Mouse (Mus musculus): ENCODE measurements at regions not wholly inside any gene's neighbourhood (a gene's known extent, or its start where the extent isn't known, plus 50 kb on each side); places are given as distances from the start of the nearest gene placed in this dataset.

GRCm38 (mm10) chrX:44228847-44229246 lies 139.3 kb downstream of the Dcaf12l2 start:
- DNase-seq, result peak; percentile 2 to 31

Measured in kidney, postnatal 36 days (tissue).